Mouse (Mus musculus) left cerebral cortex, postnatal 14 days (tissue): ENCODE measurements around the gene Rab6b. TPM values are rescaled to one million over a fixed set of nuclear protein-coding genes. Genes with fewer than 3 reads are reported as not detected.

Experiments used
- DNase-seq, 2 experiments: peaks; one replicate each; pipeline ENCODE4 v3.0.0; 2021 to 2022; ENCODE audit warnings: low spot score in 2 of 2, mixed read lengths in 1 of 2
- intact Hi-C: fragments of 180-260 bp; cut with DNase I; formaldehyde crosslinking; loops from one replicate; pipeline ENCODE4 v1.15.1; 2025
- total RNA-seq, 2 experiments: library from RNA; stranded (reverse); gene quantifications; 2 replicates each; pipeline ENCODE4 v1.2.3; 2021

The Rab6b gene
- total RNA-seq, 2 experiments from 2014 or later: 657 to 676 TPM

DNA sequence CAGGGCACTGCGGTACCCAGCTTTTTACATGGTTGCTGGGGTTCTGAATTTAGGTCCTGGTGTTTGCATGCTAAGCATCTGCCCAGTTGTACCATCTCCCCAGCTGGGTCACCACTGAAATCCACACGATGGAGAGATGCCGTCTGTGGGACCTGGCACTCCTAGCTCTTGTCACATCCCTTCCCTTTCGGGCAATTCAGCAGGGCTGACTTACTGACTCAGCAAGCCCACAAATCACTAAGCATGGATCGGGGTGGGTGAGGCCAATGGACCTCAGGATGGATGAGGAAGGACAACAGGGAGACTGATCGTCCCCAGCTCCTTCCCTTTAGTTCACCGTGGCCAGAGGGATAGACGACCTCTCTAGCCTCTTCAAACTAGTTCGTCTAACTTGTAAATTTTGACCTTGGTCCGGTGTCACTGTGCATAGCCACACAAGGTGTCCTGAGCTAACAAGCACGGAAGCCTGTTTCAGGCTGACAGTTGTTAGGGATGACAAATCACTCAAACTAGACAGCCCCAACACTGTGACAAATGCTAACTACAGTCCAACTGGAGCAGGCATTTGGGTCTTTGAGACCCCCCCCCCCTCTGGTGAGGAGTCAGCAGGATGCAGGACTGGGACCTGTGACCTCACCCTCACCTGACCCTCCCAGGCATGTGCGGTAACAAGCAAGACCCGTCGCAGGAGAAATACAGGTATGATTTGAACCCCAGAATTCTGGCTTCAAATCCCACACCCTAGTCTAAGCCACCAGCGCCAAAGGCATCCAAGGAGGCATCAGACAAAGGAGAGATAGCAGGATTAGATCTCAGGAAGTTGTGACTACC, 117.7 kb downstream of the Rab6b start:
- intact Hi-C loops: no loop called here
- DNase-seq: no peak

DNA sequence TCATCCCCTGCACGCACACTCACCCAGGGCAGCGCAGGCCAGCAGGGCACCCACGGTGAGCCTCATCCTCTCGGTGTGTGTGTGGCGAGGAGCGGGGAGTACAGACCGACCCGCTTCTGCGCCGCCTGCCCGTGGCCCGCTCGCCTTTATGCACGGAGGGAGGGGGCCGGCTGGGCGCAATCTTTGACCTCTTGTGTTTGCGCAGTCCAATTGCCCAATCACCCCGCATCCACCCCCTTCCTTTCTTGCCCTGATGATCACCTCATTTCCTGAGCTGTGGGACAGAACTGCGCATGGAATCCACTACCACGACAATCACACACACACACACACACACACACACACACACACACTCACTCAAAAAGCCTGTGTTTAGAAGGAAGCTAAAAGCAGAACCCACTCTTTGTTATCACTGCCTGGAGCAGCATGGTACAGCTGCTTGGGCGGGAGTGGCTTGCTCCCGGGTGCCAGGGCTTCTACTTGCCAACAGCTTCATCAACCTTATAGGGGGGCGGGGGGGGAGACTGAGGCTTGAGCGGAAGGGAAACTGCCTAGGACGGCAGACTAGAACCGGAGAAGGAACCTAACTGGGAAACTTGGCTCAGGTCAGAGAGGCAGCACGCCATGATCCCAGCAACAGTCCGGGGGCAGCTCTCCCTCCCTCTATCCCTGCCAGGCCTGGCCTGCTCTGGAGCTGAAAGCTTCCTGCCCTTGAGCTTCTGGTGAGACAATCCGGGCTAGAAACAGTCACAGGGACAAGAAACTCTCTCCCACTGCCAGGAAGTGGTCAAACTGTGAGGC, 118.8 kb downstream of the Rab6b start, which contains the start of the genes Gm20425 and Trf:
Gm20425 (minus strand) TSS at position 157 of the 801 bp plus-strand sequence.
Trf (minus strand) TSS at position 294 of the 801 bp plus-strand sequence.
- intact Hi-C loops: no loop called here
- peak; percentile 49 to 79 for DNase-seq

DNA sequence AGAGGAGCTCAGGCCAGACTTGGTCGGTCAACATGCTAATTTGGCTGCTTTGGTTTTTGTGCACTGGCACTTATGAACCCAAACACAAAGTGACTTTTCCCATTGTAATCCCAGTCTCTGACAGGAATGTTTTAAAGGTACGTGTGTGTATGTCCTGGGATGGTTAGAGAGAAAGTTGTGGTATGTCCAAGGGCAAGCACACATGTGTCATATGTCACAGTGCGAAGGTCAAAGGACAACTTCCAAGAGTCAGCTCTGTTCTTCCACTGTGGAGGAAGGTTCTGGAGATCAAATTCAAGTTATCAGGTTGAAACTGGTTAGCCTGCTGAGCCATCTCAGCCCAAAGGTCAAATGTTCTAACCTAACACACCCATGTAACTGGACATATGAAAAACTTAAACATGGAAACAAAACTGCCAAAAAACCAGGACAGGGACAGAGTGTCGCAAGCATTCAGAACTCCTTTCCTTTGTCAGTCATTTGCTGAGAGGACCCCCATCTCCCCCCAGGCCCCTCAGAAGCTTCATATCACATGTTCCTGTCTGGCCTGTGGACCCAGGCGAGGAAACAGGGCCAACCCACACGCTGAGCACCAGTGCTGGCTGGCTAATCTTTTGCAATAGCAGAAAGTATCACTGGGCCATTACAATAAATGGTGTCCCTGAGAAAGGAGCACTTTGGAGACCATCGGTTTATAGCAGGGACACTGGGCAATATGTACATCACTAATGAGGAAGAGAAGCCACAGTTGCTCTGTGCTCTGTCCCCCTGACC, 120.8 kb downstream of the Rab6b start:
- intact Hi-C loops: no loop called here
- DNase-seq: no peak

DNA sequence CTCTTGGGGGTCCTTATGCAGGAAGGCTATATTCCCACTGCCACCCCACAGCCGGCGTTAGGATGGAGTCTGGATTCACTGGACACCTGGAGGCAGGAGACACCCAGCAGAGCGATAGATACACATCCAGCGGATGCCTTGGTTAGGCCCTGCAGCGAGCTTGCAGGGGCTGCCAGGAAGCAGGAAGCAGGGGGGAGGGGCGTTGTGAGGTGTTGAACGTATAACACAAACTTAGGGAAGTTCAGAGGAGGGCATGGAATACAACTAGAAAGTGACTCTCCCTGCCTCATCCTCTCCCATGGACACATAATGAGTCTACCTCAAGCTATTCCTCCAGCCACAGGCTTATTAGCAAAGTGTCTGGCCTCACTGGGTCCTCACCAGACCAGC, 121.4 kb downstream of the Rab6b start:
- intact Hi-C loops: no loop called here
- DNase-seq: no peak

DNA sequence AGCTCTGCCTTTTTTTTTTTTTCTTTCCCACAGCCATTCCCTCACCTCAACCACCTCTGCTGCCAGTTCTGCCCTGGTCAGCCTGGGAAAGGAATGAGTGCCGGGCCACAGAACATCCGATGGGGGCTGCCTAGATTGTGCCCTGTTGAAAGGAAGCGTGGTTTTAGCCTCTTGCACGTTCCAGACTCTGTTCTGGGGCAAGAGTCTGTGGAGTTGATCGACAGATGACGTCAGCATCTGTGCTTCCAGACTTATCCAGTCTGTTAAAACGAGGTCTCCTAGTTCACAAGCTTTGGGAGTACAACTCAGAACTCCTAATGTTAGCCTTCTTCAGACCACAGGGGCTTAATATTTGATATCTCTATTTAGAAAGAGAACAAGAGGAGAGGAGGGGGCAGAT, 122.5 kb downstream of the Rab6b start:
- intact Hi-C loops: no loop called here
- DNase-seq: no peak

DNA sequence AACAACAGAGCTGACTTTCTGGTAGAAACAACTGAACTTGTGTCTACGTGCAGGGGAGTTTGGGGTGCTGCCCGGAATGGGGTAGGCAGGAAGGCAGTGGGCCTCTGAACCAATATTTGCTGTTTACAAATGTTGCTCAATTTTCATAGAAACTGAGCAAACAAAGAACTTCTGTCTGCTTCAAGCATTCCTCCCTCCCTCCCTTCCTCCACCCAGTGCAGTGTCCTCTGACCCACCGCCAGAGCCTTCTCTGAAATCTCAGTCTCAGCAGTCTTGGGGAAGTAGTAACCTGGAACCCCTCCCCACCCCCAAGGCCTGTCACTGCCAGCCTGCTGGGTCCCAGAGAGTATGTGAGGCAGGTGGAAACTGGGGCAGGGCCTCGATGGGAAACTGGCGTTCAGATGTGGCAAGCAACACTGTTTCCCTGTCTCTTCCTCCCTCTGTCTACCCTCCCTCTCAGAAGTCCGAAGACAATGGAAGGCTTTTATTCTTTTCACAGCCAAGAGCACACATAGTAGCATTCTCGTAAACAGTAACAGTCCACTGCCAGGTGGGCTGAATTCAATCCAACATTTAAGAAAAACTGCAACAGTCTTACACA, 123.1 kb downstream of the Rab6b start:
- intact Hi-C loops: no loop called here
- DNase-seq: no peak

Other genes starting within 250 kb of the Rab6b start
- 1 to 10 TPM; 1.5 to 2.3 TPM for gene Slco2a1, start 123.1 kb upstream of the Rab6b start, total RNA-seq
- 10 to 100 TPM; 18.1 to 18.5 TPM for gene Srprb, start 90.3 kb downstream of the Rab6b start, total RNA-seq
- 1 to 10 TPM; 7.5 to 9.1 TPM for gene Gm20425, start 118.5 kb downstream of the Rab6b start, total RNA-seq
- 10 to 100 TPM; 34.5 to 56.6 TPM for gene Trf, start 118.7 kb downstream of the Rab6b start, total RNA-seq
- 1 to 10 TPM in 1 of 2 experiments, not detected in 1; 1.1 TPM for gene 1300017J02Rik, start 193.3 kb downstream of the Rab6b start, total RNA-seq
- gene Topbp1, start 193.4 kb downstream of the Rab6b start, total RNA-seq: 10 to 100 TPM; 18.7 to 18.8 TPM